Mouse (Mus musculus) spleen, adult 2 months (tissue): ENCODE measurements at regions not wholly inside any gene's neighbourhood (a gene's known extent, or its start where the extent isn't known, plus 50 kb on each side); places are given as distances from the start of the nearest gene placed in this dataset.

ENCODE experiments used
- DNase-seq, 2 experiments: peaks; one replicate each; pipeline versions ENCODE4 v3.0.0 to v3.0.0-alpha.2; 2012 to 2021; ENCODE audit warnings: low spot score in 2 of 2, low read depth in 1 of 2
- H3K27ac ChIP-seq: fragments of 200-500 bp; 2 replicates; pipeline ENCODE4 v1.5.1; 2012; ENCODE audit warnings: low read length, inconsistent platforms; ENCODE audit not compliant: insufficient read depth
- H3K27me3 ChIP-seq: fragments of 200-500 bp; 2 replicates; pipeline ENCODE4 v1.6.1; 2012; ENCODE audit warnings: mild to moderate bottlenecking, moderate library complexity, low read length, inconsistent platforms; ENCODE audit not compliant: control insufficient read depth, insufficient read depth
- H3K36me3 ChIP-seq: fragments of 200-500 bp; 2 replicates; pipeline ENCODE4 v1.6.1; 2012; ENCODE audit warnings: mild to moderate bottlenecking, low read length, inconsistent platforms; ENCODE audit not compliant: control insufficient read depth, insufficient read depth
- H3K4me1 ChIP-seq: fragments of 200-500 bp; 2 replicates; pipeline ENCODE4 v1.6.1; 2011; ENCODE audit warnings: inconsistent platforms; ENCODE audit not compliant: control insufficient read depth, insufficient read depth, insufficient read length
- H3K4me3 ChIP-seq: fragments of 200-500 bp; 2 replicates; pipeline ENCODE4 v1.5.1; 2011; ENCODE audit warnings: mild to moderate bottlenecking, inconsistent platforms; ENCODE audit not compliant: insufficient read depth, insufficient read length; ENCODE audit errors: extremely low read depth
- CTCF ChIP-seq: fragments of 200-500 bp; IDR thresholded peaks from 2 replicates; pipeline ENCODE4 v1.5.1; 2011; ENCODE audit warnings: mild to moderate bottlenecking, inconsistent platforms; ENCODE audit not compliant: insufficient read depth, insufficient read length, insufficient replicate concordance; ENCODE audit errors: extremely low read depth
- POLR2A ChIP-seq: fragments of 200-500 bp; IDR thresholded peaks from 2 replicates; pipeline ENCODE4 v1.6.1; 2011; ENCODE audit warnings: low read depth, low read length, inconsistent platforms
- WGBS: fragments of 180-500 bp; shearing (Covaris S2); methylation state at CpG from one replicate; pipeline ENCODE4 v1.1.7; 2018; 5-methylcytosine and 5-hydroxymethylcytosine counted together

GRCm38 (mm10) chr11:19197790-19198189, 179.0 kb upstream of the Meis1 start:
- TF ChIP-seq CTCF (no peak), POLR2A (no peak)
- no peak overlapping the region for H3K27ac ChIP-seq
- no peaks in the 10 kb centered on the region for H3K36me3 ChIP-seq
- H3K4me3 ChIP-seq = no peak overlapping the region
- WGBS = 92% methylated on average over 1 of the region's 1 CpGs
- no peaks in the 10 kb centered on the region for H3K27me3 ChIP-seq
- no peaks in the 10 kb centered on the region for H3K4me1 ChIP-seq
- DNase-seq = no peak

DNA sequence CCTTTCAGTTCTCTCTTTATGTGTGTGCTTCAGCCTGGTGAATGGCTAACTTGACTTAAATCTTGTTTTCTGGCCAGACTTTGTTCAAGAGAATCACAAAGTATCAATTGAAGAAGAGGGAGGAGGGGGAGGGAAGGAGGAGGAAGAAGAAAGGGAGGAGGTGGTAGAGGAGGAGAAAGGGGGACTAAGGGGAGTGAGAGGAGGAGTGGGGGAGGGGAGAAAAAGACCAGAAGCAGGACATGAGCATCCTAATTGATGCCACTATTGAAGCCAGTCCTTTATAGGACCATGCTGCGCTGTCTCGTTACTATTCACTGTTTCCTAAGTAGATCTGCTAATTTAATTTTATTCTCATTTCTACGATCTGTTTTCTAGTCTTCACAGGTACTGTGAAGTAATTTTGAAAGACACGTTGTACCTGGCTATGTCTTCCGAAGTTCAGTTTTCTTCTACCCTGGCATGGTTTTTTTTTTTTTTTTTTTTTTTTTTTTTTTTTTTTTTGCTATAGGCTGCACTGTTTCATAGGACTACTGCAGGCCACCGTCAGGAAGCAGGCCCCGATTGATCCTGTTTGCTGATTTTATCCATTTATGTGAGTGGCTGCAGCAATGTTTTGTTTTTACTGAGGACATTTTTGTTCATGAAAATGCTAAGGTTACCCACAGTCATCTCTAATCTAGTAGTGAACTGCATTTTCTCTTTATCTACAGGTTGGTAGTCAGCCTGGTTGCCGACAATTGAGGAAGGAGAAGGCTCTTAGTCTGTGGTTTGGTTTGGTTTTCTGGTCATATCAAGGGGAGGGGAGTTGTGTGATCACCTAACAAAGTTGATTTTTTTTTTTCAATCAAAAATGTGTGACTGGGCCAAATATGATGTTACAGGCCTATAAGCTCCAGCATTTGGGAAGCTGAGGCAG, 184.1 kb upstream of the Meis1 start:
- Histone ChIP-seq H3K4me1 (no peaks in the 10 kb centered on the region), H3K27me3 (no peaks in the 10 kb centered on the region), H3K4me3 (no peak overlapping the region), H3K27ac (no peak overlapping the region), H3K36me3 (no peaks in the 10 kb centered on the region)
- WGBS = 80% methylated on average over 8 of the region's 8 CpGs
- TF ChIP-seq POLR2A (no peak), CTCF (no peak)
- no peak for DNase-seq

GRCm38 (mm10) chr11:19203518-19203900, 184.7 kb upstream of the Meis1 start:
- 68% methylated on average over 4 of the region's 4 CpGs for WGBS
- Histone ChIP-seq H3K4me1 (no peaks in the 10 kb centered on the region), H3K4me3 (no peak overlapping the region), H3K27ac (no peak overlapping the region), H3K36me3 (no peaks in the 10 kb centered on the region), H3K27me3 (no peaks in the 10 kb centered on the region)
- DNase-seq = no peak
- TF ChIP-seq POLR2A (no peak), CTCF (no peak)

GRCm38 (mm10) chr11:19203968-19204367, 185.2 kb upstream of the Meis1 start:
- H3K4me1 ChIP-seq = no peaks in the 10 kb centered on the region
- no peaks in the 10 kb centered on the region for H3K27me3 ChIP-seq
- no peaks in the 10 kb centered on the region for H3K36me3 ChIP-seq
- no peak overlapping the region for H3K27ac ChIP-seq
- TF ChIP-seq POLR2A (no peak), CTCF (no peak)
- DNase-seq = no peak
- WGBS = 72% methylated on average over 5 of the region's 5 CpGs
- no peak overlapping the region for H3K4me3 ChIP-seq

DNA sequence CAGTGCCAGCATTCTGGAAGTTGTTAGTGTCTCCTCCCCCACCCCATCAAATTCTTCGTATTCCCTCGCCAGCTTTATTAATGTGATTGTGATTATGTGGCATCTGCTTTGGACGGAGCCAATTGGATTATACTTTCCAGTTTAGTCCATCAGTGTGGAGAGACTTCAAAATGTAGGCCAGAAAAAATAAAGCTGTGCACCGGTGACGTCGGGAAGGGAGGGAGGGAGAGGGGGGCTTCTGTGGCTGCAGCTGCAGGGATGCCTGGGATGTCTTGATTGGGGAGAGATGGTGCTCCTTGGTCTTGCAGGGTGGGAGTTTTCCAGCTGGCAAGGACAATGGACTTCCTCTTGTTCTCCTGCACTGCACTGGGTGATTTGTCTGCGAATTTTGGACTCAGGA, 185.7 kb upstream of the Meis1 start:
- Histone ChIP-seq H3K27me3 (no peaks in the 10 kb centered on the region), H3K4me3 (no peak overlapping the region), H3K36me3 (no peaks in the 10 kb centered on the region), H3K4me1 (no peaks in the 10 kb centered on the region), H3K27ac (no peak overlapping the region)
- TF ChIP-seq POLR2A (no peak), CTCF (no peak)
- 78% methylated on average over 7 of the region's 7 CpGs for WGBS
- DNase-seq = no peak

- no peak for DNase-seq
- no peak for TF ChIP-seq CTCF
- no peak for TF ChIP-seq POLR2A
- H3K4me1 ChIP-seq = no peaks in the 10 kb centered on the region
- H3K4me3 ChIP-seq = no peak overlapping the region
- H3K27ac ChIP-seq = 0 out of 2 replicates have a peak overlapping the region, but pooled peaks have one; percentile 10
- no peaks in the 10 kb centered on the region for H3K36me3 ChIP-seq
- no peaks in the 10 kb centered on the region for H3K27me3 ChIP-seq
Observed at GRCm38 (mm10) chr11:19205174-19205573, 186.4 kb upstream of the Meis1 start.

DNA sequence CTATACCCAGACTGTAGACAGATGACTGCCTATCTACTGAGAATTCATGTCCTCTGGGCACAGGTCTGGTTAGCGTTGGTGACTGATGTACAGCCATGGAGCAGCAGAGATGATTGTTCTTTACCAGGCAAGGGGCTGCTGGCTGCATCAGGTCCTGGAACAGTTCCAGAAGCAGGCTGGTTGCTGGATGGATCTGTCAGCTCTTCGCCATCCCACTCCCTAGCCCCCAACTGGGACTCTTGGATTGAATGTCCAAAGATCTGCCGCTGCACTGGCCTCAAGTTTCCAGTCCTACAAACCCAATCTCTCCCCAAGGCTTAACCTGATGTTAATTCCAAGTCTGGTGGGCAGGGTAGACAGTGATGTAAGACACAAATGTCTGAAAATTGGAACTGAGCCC, 200.7 kb upstream of the Meis1 start:
- no peaks in the 10 kb centered on the region for H3K4me1 ChIP-seq
- H3K27ac ChIP-seq = no peak overlapping the region
- H3K36me3 ChIP-seq = no peaks in the 10 kb centered on the region
- no peak overlapping the region for H3K4me3 ChIP-seq
- no peaks in the 10 kb centered on the region for H3K27me3 ChIP-seq
- no peak for DNase-seq
- TF ChIP-seq CTCF = no peak
- no peak for TF ChIP-seq POLR2A
- WGBS = 85% methylated on average over 3 of the region's 3 CpGs
